Mouse (Mus musculus) heart, postnatal 0 days (tissue): ENCODE measurements at regions not wholly inside any gene's neighbourhood (a gene's known extent, or its start where the extent isn't known, plus 50 kb on each side); places are given as distances from the start of the nearest gene placed in this dataset.

ENCODE experiments used
- CTCF ChIP-seq: IDR thresholded peaks from 2 replicates; pipeline ENCODE4 v1.5.1; 2016; ENCODE audit warnings: antibody characterized with exemption, control low read depth, low read depth
- EP300 ChIP-seq: IDR thresholded peaks from 2 replicates; pipeline ENCODE4 v1.6.1; 2016; ENCODE audit warnings: antibody characterized with exemption, low read depth

DNA sequence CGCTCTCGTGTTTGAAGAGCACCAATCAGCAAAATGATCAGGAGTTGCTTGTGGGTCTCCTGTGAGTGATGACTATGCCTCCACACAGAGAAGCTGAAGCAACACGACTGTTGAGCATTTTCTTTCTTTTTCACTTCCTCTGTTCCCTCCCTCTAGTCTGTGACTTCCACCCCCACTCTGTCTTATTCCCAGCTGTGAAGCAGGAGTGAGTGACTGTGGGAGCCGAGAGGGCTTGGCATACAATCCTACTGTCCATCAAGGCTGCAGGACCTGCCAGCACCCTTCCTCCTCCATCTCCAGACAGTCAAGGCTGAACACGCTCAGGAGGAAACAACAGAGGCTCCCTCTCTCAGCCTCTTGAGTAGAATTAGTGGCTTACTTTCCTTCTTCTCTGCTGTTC is 401.3 kb downstream of the Plcl1 start:
- no peak for TF ChIP-seq EP300
- TF ChIP-seq CTCF, result no peak
